Mouse (Mus musculus) bone marrow macrophage, adult 2 months (primary cell): ENCODE measurements around the gene Tbxas1.

ENCODE experiments used
- CTCF ChIP-seq: IDR thresholded peaks from 2 replicates; pipeline ENCODE4 v1.5.1; 2012; ENCODE audit warnings: low read depth, mild to moderate bottlenecking, low read length, moderate library complexity
- POLR2A ChIP-seq: IDR thresholded peaks from 2 replicates; pipeline ENCODE4 v1.6.1; 2012; ENCODE audit warnings: mild to moderate bottlenecking, low read depth, low read length, borderline replicate concordance

GRCm38 (mm10) chr6:38967988-38968387 lies 92.8 kb downstream of the Tbxas1 start:
- no peak for TF ChIP-seq POLR2A
- TF ChIP-seq CTCF = no peak
